Mouse (Mus musculus): ENCODE results near the gene Art2b. TPM values are rescaled to one million over a fixed set of nuclear protein-coding genes. Genes with fewer than 3 reads are reported as not detected.

Art2b gene
- polyA plus RNA-seq, 1 experiment: 5.4 TPM

DNA sequence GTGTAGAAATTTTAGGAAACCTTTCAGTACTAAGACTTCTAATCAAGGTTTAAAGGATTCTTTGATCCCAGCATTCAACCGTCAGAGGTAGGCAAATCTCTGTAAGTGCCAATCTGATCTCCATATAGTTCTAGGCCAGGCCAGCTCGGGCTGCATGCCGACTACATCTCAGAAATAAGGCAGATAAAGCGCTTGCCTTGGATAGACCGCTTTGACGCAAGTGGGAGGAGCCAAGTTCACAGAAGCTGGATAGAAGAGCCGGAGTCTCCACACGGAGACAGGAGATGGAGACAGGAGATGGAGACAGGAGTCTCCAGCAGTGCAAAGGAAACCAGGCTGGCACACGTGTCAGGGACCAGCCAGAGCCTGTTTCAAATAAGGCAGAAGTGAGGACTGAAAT, 45.6 kb downstream of the Art2b start:
- WGBS: 92% methylated on average over 9 of the region's 9 CpGs
- Histone ChIP-seq H3K27ac (ENCODE audit: control insufficient read depth, insufficient read depth, low read length) (no peak overlapping the region), H3K27me3 (ENCODE audit: control insufficient read depth, insufficient read depth, low read length) (no peaks in the 10 kb centered on the region), H3K4me3 (ENCODE audit: control insufficient read depth, insufficient read depth, low read length) (no peak overlapping the region), H3K36me3 (ENCODE audit: control insufficient read depth, insufficient read depth, low read length) (no peaks in the 10 kb centered on the region), H3K4me1 (replicated peaks; ENCODE audit: control insufficient read depth, insufficient read depth, low read length) (peaks cover 6% of the 10 kb centered on the region)
- DNase-seq: no peak
- no peak for TF ChIP-seq CTCF (IDR thresholded peaks at IDR 0.05; ENCODE audit: borderline replicate concordance, control insufficient read depth, extremely low read depth, insufficient read depth, low read length, poor library complexity)
- TF ChIP-seq POLR2A (IDR thresholded peaks at IDR 0.05; ENCODE audit: control insufficient read depth, extremely low read depth, insufficient read depth, low read length, poor library complexity): no peak

DNA sequence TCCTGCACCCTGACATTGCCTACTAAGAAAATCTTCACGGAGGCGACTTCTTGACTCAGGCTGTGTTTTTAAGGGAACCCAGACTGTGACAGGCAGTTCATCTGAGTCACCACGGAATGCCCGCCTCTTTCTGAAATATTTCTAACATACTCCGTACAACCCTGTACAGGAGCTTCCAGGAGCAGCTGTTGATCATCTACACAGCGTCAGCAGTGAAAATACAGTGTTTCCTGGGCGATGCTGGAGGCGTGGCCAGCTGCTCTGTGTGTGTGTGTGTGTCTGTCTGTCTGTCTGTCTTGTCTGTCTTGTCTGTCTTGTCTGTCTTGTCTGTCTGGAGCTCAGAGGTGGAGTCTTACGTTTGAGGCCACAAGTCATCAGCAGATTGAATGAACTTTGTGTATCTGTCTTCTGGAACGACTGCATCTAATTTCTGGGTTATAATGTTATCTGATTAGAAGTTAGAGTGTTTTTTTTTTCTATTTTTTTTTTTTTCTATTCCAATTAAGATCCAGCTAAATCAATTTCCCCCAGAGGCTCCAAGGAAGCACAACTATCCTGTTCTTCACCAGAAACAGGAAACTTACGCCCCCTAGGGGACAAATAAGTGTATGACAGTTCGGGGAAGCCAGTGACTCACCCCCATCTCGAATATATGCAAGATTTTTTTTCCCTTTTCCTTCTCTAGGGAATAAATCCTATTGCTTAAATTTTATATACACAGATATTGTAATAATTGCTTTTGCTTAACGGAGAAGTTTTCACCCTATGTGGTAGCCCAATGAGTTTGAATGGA, 47.1 kb downstream of the Art2b start:
- DNase-seq: peak; percentile 33
- no peak for TF ChIP-seq CTCF (IDR thresholded peaks at IDR 0.05; ENCODE audit: borderline replicate concordance, control insufficient read depth, extremely low read depth, insufficient read depth, low read length, poor library complexity)
- no peak for TF ChIP-seq POLR2A (IDR thresholded peaks at IDR 0.05; ENCODE audit: control insufficient read depth, extremely low read depth, insufficient read depth, low read length, poor library complexity)
- no peaks in the 10 kb centered on the region for H3K36me3 ChIP-seq (ENCODE audit: control insufficient read depth, insufficient read depth, low read length)
- H3K27me3 ChIP-seq (ENCODE audit: control insufficient read depth, insufficient read depth, low read length): no peaks in the 10 kb centered on the region
- no peak overlapping the region for H3K27ac ChIP-seq (ENCODE audit: control insufficient read depth, insufficient read depth, low read length)
- peaks cover 6% of the 10 kb centered on the region for H3K4me1 ChIP-seq (replicated peaks; ENCODE audit: control insufficient read depth, insufficient read depth, low read length)
- WGBS: 17% methylated on average over 14 of the region's 14 CpGs
- H3K4me3 ChIP-seq (ENCODE audit: control insufficient read depth, insufficient read depth, low read length): no peak overlapping the region

GRCm38 (mm10) chr7:101537541-101537940, 47.9 kb downstream of the Art2b start:
- TF ChIP-seq CTCF (IDR thresholded peaks at IDR 0.05; ENCODE audit: borderline replicate concordance, control insufficient read depth, extremely low read depth, insufficient read depth, low read length, poor library complexity) (no peak), POLR2A (IDR thresholded peaks at IDR 0.05; ENCODE audit: control insufficient read depth, extremely low read depth, insufficient read depth, low read length, poor library complexity) (no peak)
- no peak overlapping the region for H3K4me3 ChIP-seq (ENCODE audit: control insufficient read depth, insufficient read depth, low read length)
- no peak overlapping the region for H3K27ac ChIP-seq (ENCODE audit: control insufficient read depth, insufficient read depth, low read length)
- no peaks in the 10 kb centered on the region for H3K27me3 ChIP-seq (ENCODE audit: control insufficient read depth, insufficient read depth, low read length)
- WGBS: 38% methylated on average over 8 of the region's 8 CpGs
- DNase-seq: no peak
- H3K4me1 ChIP-seq (replicated peaks; ENCODE audit: control insufficient read depth, insufficient read depth, low read length): peaks cover 6% of the 10 kb centered on the region
- no peaks in the 10 kb centered on the region for H3K36me3 ChIP-seq (ENCODE audit: control insufficient read depth, insufficient read depth, low read length)

DNA sequence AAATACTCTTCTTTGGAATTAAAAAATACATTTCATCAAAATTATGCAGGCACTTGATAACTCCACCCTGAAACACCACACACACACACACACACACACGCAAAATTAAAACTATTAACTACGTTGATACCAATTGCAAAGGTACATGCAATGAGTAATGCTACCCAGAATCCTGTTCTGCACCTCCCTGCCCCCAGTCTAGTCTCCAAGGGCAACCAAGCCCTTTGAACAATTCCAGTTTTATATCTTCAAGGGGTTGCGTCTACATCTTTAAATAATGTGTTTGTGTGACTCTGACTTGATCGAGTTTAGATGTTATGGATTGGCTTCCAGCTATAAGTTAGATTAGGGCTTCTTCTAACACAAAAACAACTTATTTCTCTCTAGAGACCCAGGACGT, 49.9 kb downstream of the Art2b start:
- no peak for TF ChIP-seq POLR2A (IDR thresholded peaks at IDR 0.05; ENCODE audit: control insufficient read depth, extremely low read depth, insufficient read depth, low read length, poor library complexity)
- TF ChIP-seq CTCF (IDR thresholded peaks at IDR 0.05; ENCODE audit: borderline replicate concordance, control insufficient read depth, extremely low read depth, insufficient read depth, low read length, poor library complexity): no peak
- peaks cover 6% of the 10 kb centered on the region for H3K4me1 ChIP-seq (replicated peaks; ENCODE audit: control insufficient read depth, insufficient read depth, low read length)
- DNase-seq: no peak
- no peak overlapping the region for H3K27ac ChIP-seq (ENCODE audit: control insufficient read depth, insufficient read depth, low read length)
- H3K27me3 ChIP-seq (ENCODE audit: control insufficient read depth, insufficient read depth, low read length): no peaks in the 10 kb centered on the region
- 93% methylated on average over 5 of the region's 5 CpGs for WGBS
- no peaks in the 10 kb centered on the region for H3K36me3 ChIP-seq (ENCODE audit: control insufficient read depth, insufficient read depth, low read length)
- no peak overlapping the region for H3K4me3 ChIP-seq (ENCODE audit: control insufficient read depth, insufficient read depth, low read length)

DNA sequence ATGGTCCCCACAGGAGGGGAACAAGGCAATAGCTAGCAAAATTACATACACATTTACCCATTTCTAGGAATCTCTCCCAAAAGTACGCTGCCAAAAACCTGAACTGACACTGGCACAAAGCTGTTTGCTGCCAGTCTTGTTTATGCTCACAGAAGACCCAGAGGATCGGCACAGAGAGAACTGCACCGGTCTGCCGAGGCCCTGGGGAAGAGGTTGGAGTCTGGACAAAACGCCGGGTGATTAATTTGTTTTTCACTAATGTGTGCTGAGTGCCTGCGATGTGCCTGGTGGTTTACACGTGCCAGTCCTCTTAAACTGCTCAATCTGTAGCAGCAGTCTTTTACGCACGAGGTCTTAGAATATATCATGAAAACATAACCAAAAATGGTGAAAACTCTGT, 50.3 kb downstream of the Art2b start:
- H3K36me3 ChIP-seq (ENCODE audit: control insufficient read depth, insufficient read depth, low read length): no peaks in the 10 kb centered on the region
- DNase-seq: no peak
- no peak overlapping the region for H3K4me3 ChIP-seq (ENCODE audit: control insufficient read depth, insufficient read depth, low read length)
- no peak for TF ChIP-seq CTCF (IDR thresholded peaks at IDR 0.05; ENCODE audit: borderline replicate concordance, control insufficient read depth, extremely low read depth, insufficient read depth, low read length, poor library complexity)
- no peak for TF ChIP-seq POLR2A (IDR thresholded peaks at IDR 0.05; ENCODE audit: control insufficient read depth, extremely low read depth, insufficient read depth, low read length, poor library complexity)
- no peaks in the 10 kb centered on the region for H3K27me3 ChIP-seq (ENCODE audit: control insufficient read depth, insufficient read depth, low read length)
- H3K4me1 ChIP-seq (replicated peaks; ENCODE audit: control insufficient read depth, insufficient read depth, low read length): peaks cover 6% of the 10 kb centered on the region
- 91% methylated on average over 10 of the region's 10 CpGs for WGBS
- no peak overlapping the region for H3K27ac ChIP-seq (ENCODE audit: control insufficient read depth, insufficient read depth, low read length)

DNA sequence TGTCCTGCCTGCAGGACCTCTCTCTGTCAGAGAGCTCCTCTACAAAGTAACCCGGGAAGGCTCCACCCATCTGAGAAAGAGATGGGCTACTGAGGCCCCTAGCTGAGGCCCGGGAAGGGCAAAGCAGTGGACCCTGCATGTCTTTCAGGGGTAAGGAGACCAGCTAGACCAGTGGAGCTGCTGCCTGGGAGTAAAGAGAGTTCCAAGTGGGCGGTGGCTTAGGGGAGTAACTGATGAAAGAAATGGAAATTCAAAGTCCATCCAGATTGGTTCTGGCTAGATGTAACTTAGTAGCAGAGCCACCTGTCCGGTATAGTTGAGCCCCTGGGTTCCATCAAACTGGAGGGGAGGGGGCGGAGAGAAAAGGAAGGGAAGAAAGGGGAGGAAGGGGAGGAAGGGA, 51.0 kb downstream of the Art2b start:
- WGBS: 79% methylated on average over 5 of the region's 5 CpGs
- no peak overlapping the region for H3K27ac ChIP-seq (ENCODE audit: control insufficient read depth, insufficient read depth, low read length)
- no peak for TF ChIP-seq CTCF (IDR thresholded peaks at IDR 0.05; ENCODE audit: borderline replicate concordance, control insufficient read depth, extremely low read depth, insufficient read depth, low read length, poor library complexity)
- no peak for TF ChIP-seq POLR2A (IDR thresholded peaks at IDR 0.05; ENCODE audit: control insufficient read depth, extremely low read depth, insufficient read depth, low read length, poor library complexity)

More for the DNA sequence above, 51.0 kb downstream of the Art2b start:
- DNase-seq: no peak
- no peaks in the 10 kb centered on the region for H3K36me3 ChIP-seq (ENCODE audit: control insufficient read depth, insufficient read depth, low read length)
- H3K4me3 ChIP-seq (ENCODE audit: control insufficient read depth, insufficient read depth, low read length): no peak overlapping the region
- H3K27me3 ChIP-seq (ENCODE audit: control insufficient read depth, insufficient read depth, low read length): no peaks in the 10 kb centered on the region
- H3K4me1 ChIP-seq (replicated peaks; ENCODE audit: control insufficient read depth, insufficient read depth, low read length): peaks cover 6% of the 10 kb centered on the region

Other genes starting within 250 kb of the Art2b start
- gene Arap1, start 237.5 kb downstream of the Art2b start, polyA plus RNA-seq (2012; rRNA removed): 190 and 225 TPM in 2 replicates
- 0.60 TPM in 1 of 2 replicates, not detected in the other for gene Gm45837, start 174.7 kb downstream of the Art2b start, polyA plus RNA-seq (2012; rRNA removed)
- gene Pde2a, start 163.9 kb downstream of the Art2b start, polyA plus RNA-seq (2012; rRNA removed): 8.2 and 12.0 TPM in 2 replicates
- 16.8 and 25.8 TPM in 2 replicates for gene Clpb, start 78.0 kb upstream of the Art2b start, polyA plus RNA-seq (2012; rRNA removed)
- gene Phox2a, start 232.7 kb upstream of the Art2b start, polyA plus RNA-seq (2012; rRNA removed): 0.14 TPM in 1 of 2 replicates, not detected in the other

Data from thymus, adult 2 months (tissue).